Mouse (Mus musculus): ENCODE measurements at regions not wholly inside any gene's neighbourhood (a gene's known extent, or its start where the extent isn't known, plus 50 kb on each side); places are given as distances from the start of the nearest gene placed in this dataset.

DNA sequence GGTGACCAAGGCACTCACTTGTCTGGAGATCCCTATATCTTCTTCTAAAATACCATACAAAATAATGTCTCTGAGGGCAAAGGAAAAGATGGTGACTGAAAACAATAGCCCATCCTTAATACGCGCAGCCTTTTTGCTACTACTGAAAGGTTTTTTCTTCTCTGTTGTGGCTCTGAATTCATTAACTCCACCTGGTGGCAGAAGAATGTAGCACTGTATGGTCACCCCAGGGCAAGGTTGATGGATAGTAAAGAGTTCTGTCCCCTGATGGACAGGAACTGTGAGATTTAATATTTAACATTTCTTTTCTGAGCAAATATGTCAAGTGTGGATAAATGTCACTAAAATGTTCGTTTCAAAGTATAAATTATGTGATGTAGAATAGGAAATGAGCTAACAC is 91.9 kb upstream of the Zc3h15 start:
- DNase-seq (ENCODE audit: extremely low read depth): peak; percentile 33
- dilution Hi-C loops (cut with MboI; ENCODE audit: extremely low pct_ligation_motif_present, extremely low pct_unique_long_range_greater_than_20kb, low sequenced_read_pairs) (no loop called here), in situ Hi-C loops (cut with MboI; ENCODE audit: low pct_ligation_motif_present, low pct_unique_long_range_greater_than_20kb, low sequenced_read_pairs) (no loop called here)
- Histone ChIP-seq H3K27ac (ENCODE audit: insufficient read depth, low read depth) (no peak overlapping the region), H3K36me3 (replicated peaks in 1 of 2; ENCODE audit: control insufficient read depth in 1 of 2, insufficient read depth in 1 of 2, low read length in 1 of 2) (no peaks in the 10 kb centered on the region), H3K9ac (ENCODE audit: insufficient read depth, low read depth) (no peak overlapping the region), H3K27me3 (replicated peaks) (no peaks in the 10 kb centered on the region), H3K9me3 (replicated peaks; ENCODE audit: low read length) (no peaks in the 10 kb centered on the region), H3K79me2 (replicated peaks; ENCODE audit: control insufficient read depth, extremely low read depth, insufficient read depth, poor library complexity, severe bottlenecking) (no peaks in the 10 kb centered on the region), H3K4me1 (ENCODE audit: control insufficient read depth in 1 of 2, insufficient read depth in 2 of 2) (no peaks in the 10 kb centered on the region), H3K4me3 (replicated peaks in 1 of 3; ENCODE audit: low read depth in 2 of 3, low read length in 2 of 3, poor library complexity in 1 of 3) (no peak overlapping the region), H3K4me2 (ENCODE audit: insufficient read depth, low read depth, poor library complexity, severe bottlenecking) (no peak overlapping the region)
- TF ChIP-seq RAD21 (IDR thresholded peaks at IDR 0.05; ENCODE audit: low read depth, low read length) (peak; percentile 39), BHLHE40 (IDR thresholded peaks at IDR 0.05; ENCODE audit: low read depth, low read length) (no peak), ZNF384 (IDR thresholded peaks at IDR 0.05; ENCODE audit: low read depth, low read length) (peak; percentile 60), HCFC1 (IDR thresholded peaks at IDR 0.05; ENCODE audit: low read depth, low read length) (no peak), NRF1 (IDR thresholded peaks at IDR 0.05; ENCODE audit: low read depth, low read length) (no peak), SMC3 (IDR thresholded peaks at IDR 0.05; ENCODE audit: low read depth, low read length) (peak; percentile 63), CTCF (conservative IDR thresholded peaks at IDR 0.05 in 1 of 2, IDR thresholded peaks at IDR 0.05 in 1 of 2; ENCODE audit: low read depth in 2 of 2, low read length in 2 of 2) (peak in 1 of 2 experiments; percentile 66; a peak in 2 of 4 replicates)
